Mouse (Mus musculus): ENCODE results near the gene 4930507D05Rik. TPM values are rescaled to one million over a fixed set of nuclear protein-coding genes. Genes with fewer than 3 reads are reported as not detected.

The 4930507D05Rik gene
- polyA plus RNA-seq (2016; fragmentation: Nextera tagmentation; extraction: Ambion mirVana), result 0.65 and 0.88 TPM in 2 replicates

GRCm38 (mm10) chr10:62449364-62450279, at the start of gene 4930507D05Rik, which contains the start of gene Supv3l1:
Gene 4930507D05Rik (plus strand): TSS chr10:62449489.
Gene Supv3l1 (minus strand): TSS chr10:62449738.
- Histone ChIP-seq H3K27ac (peak within 1 kb of the TSS; percentile 80), H3K9ac (peak within 1 kb of the TSS; percentile 92), H3K9me3 (no peaks in the 10 kb centered on the region), H3K36me3 (replicated peaks) (peaks cover 26% of the 10 kb centered on the region), H3K4me3 (replicated peaks) (peak within 1 kb of the TSS; percentile 95), H3K4me1 (peaks cover 17% of the 10 kb centered on the region), H3K27me3 (no peaks in the 10 kb centered on the region), H3K4me2 (peak within 1 kb of the TSS; percentile 67)
- WGBS, result under 1% methylated on average over 73 of the region's 73 CpGs
- ATAC-seq (ENCODE audit: low FRiP score), result peak; percentile 91

DNA sequence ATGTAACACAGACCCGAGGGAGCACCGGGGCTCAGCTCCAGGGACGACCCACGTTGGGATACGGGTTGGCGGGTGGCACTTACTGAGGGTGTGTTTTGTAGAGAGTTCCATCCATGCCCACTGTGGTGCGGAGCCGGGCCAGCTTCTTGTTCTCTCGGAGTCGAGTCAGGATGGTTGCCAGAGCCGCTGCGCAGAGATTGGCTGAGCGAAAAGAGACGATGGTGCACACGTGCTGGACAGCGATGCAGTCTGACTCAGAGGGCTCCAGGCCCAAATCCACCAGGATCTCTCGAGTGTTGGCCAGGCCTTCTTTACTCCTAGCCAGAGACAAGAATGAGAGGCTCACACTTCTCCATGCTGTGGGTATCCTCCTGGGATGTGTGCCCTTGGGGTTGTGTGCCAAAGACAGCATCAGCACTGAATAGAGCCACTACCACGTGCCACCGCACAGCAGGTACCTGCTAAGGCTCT, 47.6 kb upstream of the 4930507D05Rik start:
- 0 out of 2 replicates have a peak, but pooled peaks cover 4% of the 10 kb centered on the region for H3K27me3 ChIP-seq
- H3K4me1 ChIP-seq, result peaks cover 4% of the 10 kb centered on the region; the same call in 1 of the 2 replicates
- H3K4me2 ChIP-seq, result no peak overlapping the region
- H3K36me3 ChIP-seq (replicated peaks), result no peaks in the 10 kb centered on the region
- no peak overlapping the region for H3K27ac ChIP-seq
- H3K9me3 ChIP-seq, result no peaks in the 10 kb centered on the region
- WGBS, result 89% methylated on average over 19 of the region's 19 CpGs
- no peak overlapping the region for H3K9ac ChIP-seq
- H3K4me3 ChIP-seq (replicated peaks), result no peak overlapping the region
- ATAC-seq (ENCODE audit: low FRiP score), result no peak

GRCm38 (mm10) chr10:62404901-62405300, 44.4 kb upstream of the 4930507D05Rik start:
- H3K27me3 ChIP-seq, result 0 out of 2 replicates have a peak, but pooled peaks cover 4% of the 10 kb centered on the region
- H3K9ac ChIP-seq, result 0 out of 2 replicates have a peak overlapping the region, but pooled peaks have one; percentile 14
- H3K9me3 ChIP-seq, result no peaks in the 10 kb centered on the region
- no peak for ATAC-seq (ENCODE audit: low FRiP score)
- no peaks in the 10 kb centered on the region for H3K36me3 ChIP-seq (replicated peaks)
- no peak overlapping the region for H3K27ac ChIP-seq
- H3K4me1 ChIP-seq, result peaks cover 4% of the 10 kb centered on the region; the same call in 1 of the 2 replicates
- WGBS, result 52% methylated on average over 14 of the region's 14 CpGs
- H3K4me3 ChIP-seq (replicated peaks), result peak overlapping the region; percentile 10; the same call in 1 of the 2 replicates
- peak overlapping the region; percentile 24; the same call in 1 of the 2 replicates for H3K4me2 ChIP-seq

- H3K4me2 ChIP-seq, result no peak overlapping the region
- no peaks in the 10 kb centered on the region for H3K36me3 ChIP-seq (replicated peaks)
- H3K9me3 ChIP-seq, result no peaks in the 10 kb centered on the region
- 7% methylated on average over 5 of the region's 5 CpGs for WGBS
- no peak overlapping the region for H3K27ac ChIP-seq
- H3K4me1 ChIP-seq, result no peaks in the 10 kb centered on the region; the same call in 1 of the 2 replicates
- 0 out of 2 replicates have a peak, but pooled peaks cover 3% of the 10 kb centered on the region for H3K27me3 ChIP-seq
- no peak overlapping the region for H3K4me3 ChIP-seq (replicated peaks)
- H3K9ac ChIP-seq, result no peak overlapping the region
- ATAC-seq (ENCODE audit: low FRiP score), result peak; percentile 49; the same call in 1 of the 2 replicates
Observed at GRCm38 (mm10) chr10:62410943-62411342, 38.3 kb upstream of the 4930507D05Rik start.

DNA sequence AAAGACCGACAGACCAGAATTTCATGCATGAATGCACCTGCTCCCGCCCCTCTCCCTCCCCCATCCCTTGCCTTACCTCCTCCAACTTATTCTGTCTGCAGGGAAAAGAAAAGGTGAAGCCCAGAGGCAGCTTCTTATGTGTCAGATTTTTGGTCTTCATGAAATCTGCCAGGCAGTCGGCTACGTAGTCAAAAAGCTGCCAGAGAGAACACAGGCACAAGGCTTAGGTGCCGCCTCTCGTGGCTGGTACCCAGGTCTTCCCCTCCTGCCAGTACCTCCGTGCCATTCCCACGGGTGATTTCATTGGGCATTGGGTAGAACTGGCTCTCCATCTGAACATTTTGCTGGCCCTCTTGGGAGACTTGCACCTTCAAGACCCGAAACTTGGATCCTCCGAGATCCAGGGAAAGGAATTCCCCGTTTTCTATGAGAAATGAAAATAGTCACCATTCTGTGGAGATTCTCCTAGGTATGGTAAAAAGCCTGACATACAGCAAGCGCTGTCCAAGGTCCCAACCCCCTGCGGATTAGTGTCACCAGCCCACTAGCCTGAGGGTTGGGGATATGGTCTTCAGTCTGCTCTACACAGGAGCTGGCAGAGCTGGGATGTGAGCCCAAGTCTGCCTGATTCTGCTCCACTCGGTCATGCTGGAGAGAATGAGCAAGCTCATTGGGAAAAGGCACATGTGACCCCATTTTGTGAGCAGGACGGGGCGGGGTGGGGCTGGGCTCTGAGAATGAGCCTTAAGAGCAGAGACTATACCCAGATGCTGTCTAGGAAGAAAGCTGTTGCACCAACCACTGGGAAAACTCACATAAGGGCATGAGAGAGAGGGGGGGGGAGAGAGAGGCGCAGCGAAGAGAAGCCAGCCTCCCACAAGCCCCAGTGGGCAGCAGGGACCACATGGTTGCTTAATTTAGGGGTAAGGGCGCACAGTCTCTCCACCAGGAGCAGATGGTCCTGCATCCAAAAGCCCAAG, 37.6 kb upstream of the 4930507D05Rik start:
- WGBS, result 69% methylated on average over 19 of the region's 19 CpGs

GRCm38 (mm10) chr10:62412906-62413605, 36.2 kb upstream of the 4930507D05Rik start:
- WGBS, result 42% methylated on average over 7 of the region's 8 CpGs
- no peak overlapping the region for H3K4me3 ChIP-seq (replicated peaks)
- H3K4me1 ChIP-seq, result no peaks in the 10 kb centered on the region; the same call in 1 of the 2 replicates
- H3K36me3 ChIP-seq (replicated peaks), result no peaks in the 10 kb centered on the region
- no peaks in the 10 kb centered on the region for H3K9me3 ChIP-seq
- no peak overlapping the region for H3K27ac ChIP-seq
- H3K27me3 ChIP-seq, result no peaks in the 10 kb centered on the region; the same call in 1 of the 2 replicates
- no peak for ATAC-seq (ENCODE audit: low FRiP score)
- no peak overlapping the region for H3K4me2 ChIP-seq
- no peak overlapping the region for H3K9ac ChIP-seq

More for the DNA sequence above, 37.6 kb upstream of the 4930507D05Rik start:
- no peaks in the 10 kb centered on the region; the same call in 1 of the 2 replicates for H3K4me1 ChIP-seq
- H3K27me3 ChIP-seq, result no peaks in the 10 kb centered on the region
- H3K27ac ChIP-seq, result no peak overlapping the region
- ATAC-seq (ENCODE audit: low FRiP score), result no peak
- no peaks in the 10 kb centered on the region for H3K9me3 ChIP-seq
- no peak overlapping the region for H3K4me2 ChIP-seq
- no peak overlapping the region for H3K4me3 ChIP-seq (replicated peaks)
- no peak overlapping the region for H3K9ac ChIP-seq
- no peaks in the 10 kb centered on the region for H3K36me3 ChIP-seq (replicated peaks)

DNA sequence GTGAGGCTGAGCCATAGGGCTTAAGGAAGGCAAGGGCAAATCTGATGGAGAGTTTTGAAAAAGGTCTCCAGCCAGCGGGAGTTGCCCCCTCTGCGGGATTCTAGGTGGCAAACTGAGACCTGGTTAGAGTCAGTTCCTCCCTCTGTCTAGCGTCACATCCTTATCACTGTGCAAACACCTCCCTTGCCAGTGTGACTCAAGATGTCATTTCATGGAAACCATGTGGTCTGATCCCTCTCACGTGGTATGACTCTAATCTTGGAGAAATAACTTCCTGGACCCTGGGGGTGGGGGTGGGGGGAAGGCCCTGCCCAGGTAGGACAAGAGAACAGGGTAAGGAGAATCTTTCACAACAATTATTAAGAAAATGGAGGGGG, 35.7 kb upstream of the 4930507D05Rik start:
- H3K4me1 ChIP-seq, result no peaks in the 10 kb centered on the region; the same call in 1 of the 2 replicates
- H3K36me3 ChIP-seq (replicated peaks), result no peaks in the 10 kb centered on the region
- WGBS, result 58% methylated on average over 4 of the region's 4 CpGs
- ATAC-seq (ENCODE audit: low FRiP score), result no peak
- H3K27me3 ChIP-seq, result no peaks in the 10 kb centered on the region; the same call in 1 of the 2 replicates
- no peak overlapping the region for H3K9ac ChIP-seq
- no peak overlapping the region for H3K4me3 ChIP-seq (replicated peaks)
- no peaks in the 10 kb centered on the region for H3K9me3 ChIP-seq
- no peak overlapping the region for H3K4me2 ChIP-seq
- no peak overlapping the region for H3K27ac ChIP-seq

DNA sequence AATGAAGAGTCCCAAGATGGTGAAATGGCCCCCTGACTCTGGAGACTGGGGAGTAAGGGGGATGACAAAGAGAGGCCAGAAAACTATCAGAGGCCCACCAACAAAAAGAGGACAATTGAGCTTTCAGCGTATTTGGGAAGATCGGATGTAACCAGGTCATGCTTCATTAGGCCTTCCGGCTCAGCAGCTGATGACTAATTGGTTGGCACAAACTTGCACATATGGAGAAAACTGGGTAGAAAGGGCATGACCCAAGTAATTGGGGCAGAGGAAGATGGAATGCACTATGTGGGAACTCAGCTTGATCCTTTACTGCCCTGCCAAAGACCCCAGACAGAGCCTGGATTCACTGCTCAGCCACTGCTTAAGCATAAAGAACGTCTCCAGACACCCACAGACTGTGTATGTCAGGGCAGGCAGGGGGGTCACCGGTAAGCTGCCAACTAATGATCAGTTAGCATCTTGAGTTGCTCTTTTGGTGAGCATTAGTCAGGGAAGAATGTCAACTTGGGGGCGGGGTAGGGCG, 30.4 kb upstream of the 4930507D05Rik start:
- H3K27me3 ChIP-seq, result no peaks in the 10 kb centered on the region; the same call in 1 of the 2 replicates
- no peaks in the 10 kb centered on the region for H3K4me1 ChIP-seq
- no peak overlapping the region for H3K4me3 ChIP-seq (replicated peaks)
- 53% methylated on average over 7 of the region's 7 CpGs for WGBS
- H3K9ac ChIP-seq, result no peak overlapping the region
- ATAC-seq (ENCODE audit: low FRiP score), result no peak
- no peak overlapping the region for H3K4me2 ChIP-seq
- no peak overlapping the region for H3K27ac ChIP-seq
- H3K9me3 ChIP-seq, result no peaks in the 10 kb centered on the region
- no peaks in the 10 kb centered on the region for H3K36me3 ChIP-seq (replicated peaks)

- Histone ChIP-seq H3K27ac (no peak overlapping the region), H3K27me3 (no peaks in the 10 kb centered on the region; the same call in 1 of the 2 replicates), H3K36me3 (replicated peaks) (no peaks in the 10 kb centered on the region), H3K4me3 (replicated peaks) (no peak overlapping the region), H3K4me1 (no peaks in the 10 kb centered on the region), H3K4me2 (no peak overlapping the region), H3K9ac (no peak overlapping the region), H3K9me3 (no peaks in the 10 kb centered on the region)
- WGBS, result 85% methylated on average over 5 of the region's 5 CpGs
- no peak for ATAC-seq (ENCODE audit: low FRiP score)
Observed at GRCm38 (mm10) chr10:62419422-62419821, 29.9 kb upstream of the 4930507D05Rik start.

DNA sequence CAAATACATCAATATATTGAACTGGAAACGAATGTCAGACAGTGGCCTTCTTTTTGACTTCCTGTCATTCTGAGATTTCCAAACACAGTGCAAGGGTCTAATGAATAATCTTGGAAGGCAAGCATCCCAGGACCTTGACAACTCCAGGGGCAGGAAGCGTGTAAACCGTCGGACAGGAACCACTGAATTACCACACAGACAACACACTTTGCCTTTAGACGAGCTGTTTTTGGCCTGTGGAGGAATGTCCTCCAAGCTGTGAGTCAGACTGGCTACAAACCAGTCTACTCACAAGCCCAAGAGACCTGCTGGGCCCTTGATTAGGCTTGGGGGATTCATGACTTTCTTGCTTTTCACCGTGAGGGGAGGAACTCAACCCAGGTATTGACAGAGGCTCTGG, 28.9 kb upstream of the 4930507D05Rik start:
- no peak overlapping the region for H3K27ac ChIP-seq
- H3K4me1 ChIP-seq, result 0 out of 2 replicates have a peak, but pooled peaks cover 3% of the 10 kb centered on the region
- no peaks in the 10 kb centered on the region; the same call in 1 of the 2 replicates for H3K27me3 ChIP-seq
- H3K36me3 ChIP-seq (replicated peaks), result no peaks in the 10 kb centered on the region
- H3K4me2 ChIP-seq, result no peak overlapping the region
- no peaks in the 10 kb centered on the region for H3K9me3 ChIP-seq
- no peak overlapping the region for H3K4me3 ChIP-seq (replicated peaks)
- 77% methylated on average over 6 of the region's 6 CpGs for WGBS
- no peak for ATAC-seq (ENCODE audit: low FRiP score)
- H3K9ac ChIP-seq, result no peak overlapping the region

- Histone ChIP-seq H3K9me3 (no peaks in the 10 kb centered on the region), H3K4me1 (0 out of 2 replicates have a peak, but pooled peaks cover 5% of the 10 kb centered on the region), H3K27me3 (no peaks in the 10 kb centered on the region; the same call in 1 of the 2 replicates), H3K4me3 (replicated peaks) (no peak overlapping the region), H3K27ac (no peak overlapping the region), H3K9ac (no peak overlapping the region), H3K36me3 (replicated peaks) (no peaks in the 10 kb centered on the region), H3K4me2 (no peak overlapping the region)
- ATAC-seq (ENCODE audit: low FRiP score), result no peak
- WGBS, result 93% methylated on average over 3 of the region's 3 CpGs
Observed at GRCm38 (mm10) chr10:62421127-62421526, 28.2 kb upstream of the 4930507D05Rik start.
